Mouse (Mus musculus): ENCODE measurements around the gene Cdk5rap2.

GRCm38 (mm10) chr4:70335444-70336144 is 74.6 kb downstream of the Cdk5rap2 start:
- TF ChIP-seq POLR2A (IDR thresholded peaks at IDR 0.05; ENCODE audit: control insufficient read depth, low read depth, low read length) (no peak), CTCF (IDR thresholded peaks at IDR 0.05; ENCODE audit: control insufficient read depth, insufficient read depth, insufficient replicate concordance, low read depth, low read length) (no peak)
